Mouse (Mus musculus) heart, embryonic 12.5 days (tissue): ENCODE data around the gene Serpine1. TPM values are rescaled to one million over a fixed set of nuclear protein-coding genes. Genes with fewer than 3 reads are reported as not detected.

Experiments
- ATAC-seq: fragments of 200-750 bp; cut with Nextera tagmentation; 2 replicates; pipeline ENCODE4 v1.8.0; 2017; ENCODE audit warnings: moderate TSS enrichment, moderate library complexity; ENCODE audit not compliant: insufficient number of reproducible peaks, low FRiP score
- H3K27ac ChIP-seq: fragments of 300-500 bp; sonication (generic); 2 replicates; pipeline ENCODE4 v1.5.1; 2016; ENCODE audit warnings: mild to moderate bottlenecking, moderate library complexity; ENCODE audit not compliant: poor library complexity, severe bottlenecking
- H3K27me3 ChIP-seq: fragments of 300-500 bp; sonication (generic); replicated peaks from 2 replicates; pipeline ENCODE4 v1.6.1; 2016; ENCODE audit warnings: mild to moderate bottlenecking, moderate library complexity
- H3K36me3 ChIP-seq: fragments of 300-500 bp; sonication (generic); 2 replicates; pipeline ENCODE4 v1.6.1; 2016; ENCODE audit warnings: mild to moderate bottlenecking, moderate library complexity
- H3K4me1 ChIP-seq: fragments of 300-500 bp; sonication (generic); replicated peaks from 2 replicates; pipeline ENCODE4 v1.6.1; 2016; ENCODE audit warnings: mild to moderate bottlenecking
- H3K4me2 ChIP-seq: fragments of 300-500 bp; sonication (generic); 2 replicates; pipeline ENCODE4 v1.6.1; 2016; ENCODE audit warnings: mild to moderate bottlenecking, moderate library complexity
- H3K4me3 ChIP-seq: fragments of 300-500 bp; sonication (generic); 2 replicates; pipeline ENCODE4 v1.5.1; 2016; ENCODE audit warnings: mild to moderate bottlenecking
- H3K9ac ChIP-seq: fragments of 300-500 bp; sonication (generic); 2 replicates; pipeline ENCODE4 v1.6.1; 2016; ENCODE audit warnings: mild to moderate bottlenecking, moderate library complexity
- H3K9me3 ChIP-seq: fragments of 300-500 bp; sonication (generic); replicated peaks from 2 replicates; pipeline ENCODE4 v1.6.1; 2016; ENCODE audit warnings: mild to moderate bottlenecking, moderate library complexity
- WGBS: fragments of 180-500 bp; shearing (Covaris S2); methylation state at CpG from one replicate; pipeline ENCODE4 v1.1.7; 2016; 5-methylcytosine and 5-hydroxymethylcytosine counted together
- polyA plus RNA-seq: library from polyadenylated mRNA; unstranded; fragments of >200 nt; fragmentation: Nextera tagmentation; extraction: Ambion mirVana; gene quantifications from 2 replicates; pipeline ENCODE4 v1.2.1, GENCODE M21; 2016

Gene Serpine1
- polyA plus RNA-seq, 1 experiment from 2014 or later = 0.70 TPM

- H3K27ac ChIP-seq = no peak overlapping the region
- peak overlapping the region; percentile 54 for H3K4me3 ChIP-seq
- no peaks in the 10 kb centered on the region for H3K9me3 ChIP-seq
- peak overlapping the region; percentile 98 for H3K4me2 ChIP-seq
- H3K4me1 ChIP-seq = peaks cover 35% of the 10 kb centered on the region
- peaks cover 26% of the 10 kb centered on the region for H3K36me3 ChIP-seq
- WGBS = under 1% methylated on average over 39 of the region's 49 CpGs
- peak; percentile 88 for ATAC-seq
- peak overlapping the region; percentile 37; the same call in 1 of the 2 replicates for H3K9ac ChIP-seq
- peaks cover 48% of the 10 kb centered on the region for H3K27me3 ChIP-seq
Measured at GRCm38 (mm10) chr5:137032641-137033074, 39.4 kb downstream of the Serpine1 start.

GRCm38 (mm10) chr5:137032033-137032421 lies 40.0 kb downstream of the Serpine1 start:
- H3K9ac ChIP-seq = peak overlapping the region; percentile 37
- peaks cover 20% of the 10 kb centered on the region for H3K36me3 ChIP-seq
- H3K4me2 ChIP-seq = peak overlapping the region; percentile 98
- no peak overlapping the region for H3K27ac ChIP-seq
- WGBS = 0% methylated on average over 33 of the region's 33 CpGs
- no peaks in the 10 kb centered on the region for H3K9me3 ChIP-seq
- ATAC-seq = no peak
- H3K4me1 ChIP-seq = peaks cover 35% of the 10 kb centered on the region
- peaks cover 52% of the 10 kb centered on the region for H3K27me3 ChIP-seq
- peak overlapping the region; percentile 54 for H3K4me3 ChIP-seq

- Histone ChIP-seq H3K4me1 (peaks cover 35% of the 10 kb centered on the region), H3K9ac (peak overlapping the region; percentile 37; the same call in 1 of the 2 replicates), H3K36me3 (peaks cover 13% of the 10 kb centered on the region), H3K27me3 (peaks cover 59% of the 10 kb centered on the region), H3K4me3 (peak overlapping the region; percentile 54), H3K27ac (no peak overlapping the region), H3K4me2 (peak overlapping the region; percentile 98), H3K9me3 (no peaks in the 10 kb centered on the region)
- 1% methylated on average over 78 of the region's 78 CpGs for WGBS
- ATAC-seq = no peak
Measured at GRCm38 (mm10) chr5:137031076-137032032, 40.7 kb downstream of the Serpine1 start.

- peak overlapping the region; percentile 72 for H3K4me2 ChIP-seq
- WGBS = 11% methylated on average over 22 of the region's 22 CpGs
- H3K9ac ChIP-seq = no peak overlapping the region
- H3K4me3 ChIP-seq = peak overlapping the region; percentile 41; the same call in 1 of the 2 replicates
- H3K4me1 ChIP-seq = peaks cover 35% of the 10 kb centered on the region
- peaks cover 68% of the 10 kb centered on the region for H3K27me3 ChIP-seq
- no peak overlapping the region for H3K27ac ChIP-seq
- peaks cover 4% of the 10 kb centered on the region; the same call in 1 of the 2 replicates for H3K36me3 ChIP-seq
- no peak for ATAC-seq
- no peaks in the 10 kb centered on the region for H3K9me3 ChIP-seq
Measured at GRCm38 (mm10) chr5:137030416-137030810, 41.7 kb downstream of the Serpine1 start.

- H3K9ac ChIP-seq = no peak overlapping the region
- ATAC-seq = peak; percentile 82
- under 1% methylated on average over 52 of the region's 52 CpGs for WGBS
Measured at GRCm38 (mm10) chr5:137029643-137030415, 42.2 kb downstream of the Serpine1 start.

GRCm38 (mm10) chr5:137029273-137029585 lies 42.8 kb downstream of the Serpine1 start:
- H3K4me3 ChIP-seq = no peak overlapping the region
- ATAC-seq = no peak
- WGBS = 1% methylated on average over 8 of the region's 8 CpGs

More at GRCm38 (mm10) chr5:137029643-137030415, 42.2 kb downstream of the Serpine1 start:
- Histone ChIP-seq H3K4me3 (peak overlapping the region; percentile 41), H3K4me2 (peak overlapping the region; percentile 72), H3K27ac (no peak overlapping the region), H3K27me3 (peaks cover 74% of the 10 kb centered on the region), H3K36me3 (no peaks in the 10 kb centered on the region), H3K4me1 (peaks cover 35% of the 10 kb centered on the region), H3K9me3 (no peaks in the 10 kb centered on the region)

GRCm38 (mm10) chr5:137028561-137029272 lies 43.4 kb downstream of the Serpine1 start:
- Histone ChIP-seq H3K4me1 (peaks cover 35% of the 10 kb centered on the region), H3K36me3 (no peaks in the 10 kb centered on the region), H3K9me3 (no peaks in the 10 kb centered on the region), H3K4me3 (no peak overlapping the region), H3K4me2 (peak overlapping the region; percentile 72), H3K27me3 (peaks cover 85% of the 10 kb centered on the region), H3K27ac (no peak overlapping the region), H3K9ac (no peak overlapping the region)
- no peak for ATAC-seq
- WGBS = 2% methylated on average over 28 of the region's 29 CpGs

More at GRCm38 (mm10) chr5:137029273-137029585, 42.8 kb downstream of the Serpine1 start:
- H3K9ac ChIP-seq = no peak overlapping the region
- peaks cover 80% of the 10 kb centered on the region for H3K27me3 ChIP-seq
- H3K36me3 ChIP-seq = no peaks in the 10 kb centered on the region
- no peaks in the 10 kb centered on the region for H3K9me3 ChIP-seq
- H3K27ac ChIP-seq = no peak overlapping the region
- peaks cover 35% of the 10 kb centered on the region for H3K4me1 ChIP-seq
- H3K4me2 ChIP-seq = peak overlapping the region; percentile 72

GRCm38 (mm10) chr5:137026092-137026491 lies 46.0 kb downstream of the Serpine1 start, which contains the start of gene Vgf:
Vgf (plus strand) TSS chr5:137026392.
- Histone ChIP-seq H3K4me2 (0 out of 2 replicates have a peak within 1 kb of the TSS, but pooled peaks have one; percentile 36), H3K36me3 (no peaks in the 10 kb centered on the region), H3K4me1 (peaks cover 20% of the 10 kb centered on the region), H3K9me3 (0 out of 2 replicates have a peak, but pooled peaks cover 2% of the 10 kb centered on the region), H3K4me3 (no peak within 1 kb of the TSS), H3K27me3 (peaks cover 89% of the 10 kb centered on the region), H3K27ac (no peak within 1 kb of the TSS), H3K9ac (no peak within 1 kb of the TSS)
- ATAC-seq = no peak
- 11% methylated on average over 4 of the region's 4 CpGs for whole genome bisulfite sequencing

GRCm38 (mm10) chr5:137025132-137025531 lies 46.9 kb downstream of the Serpine1 start:
- Histone ChIP-seq H3K27me3 (peaks cover 81% of the 10 kb centered on the region), H3K4me3 (no peak overlapping the region), H3K4me1 (peaks cover 13% of the 10 kb centered on the region), H3K9me3 (0 out of 2 replicates have a peak, but pooled peaks cover 2% of the 10 kb centered on the region), H3K36me3 (no peaks in the 10 kb centered on the region), H3K27ac (no peak overlapping the region), H3K9ac (no peak overlapping the region), H3K4me2 (0 out of 2 replicates have a peak overlapping the region, but pooled peaks have one; percentile 36)
- ATAC-seq = no peak
- under 1% methylated on average over 23 of the region's 23 CpGs for WGBS

- Histone ChIP-seq H3K36me3 (no peaks in the 10 kb centered on the region), H3K9ac (no peak overlapping the region), H3K27ac (no peak overlapping the region), H3K27me3 (peaks cover 74% of the 10 kb centered on the region), H3K4me3 (no peak overlapping the region), H3K9me3 (0 out of 2 replicates have a peak, but pooled peaks cover 2% of the 10 kb centered on the region), H3K4me2 (no peak overlapping the region), H3K4me1 (peaks cover 7% of the 10 kb centered on the region)
- no peak for ATAC-seq
- 45% methylated on average over 3 of the region's 3 CpGs for WGBS
Measured at GRCm38 (mm10) chr5:137024318-137024717, 47.8 kb downstream of the Serpine1 start.
